Mouse (Mus musculus): Measurements from ENCODE around the gene Nucb1. TPM values are rescaled to one million over a fixed set of nuclear protein-coding genes. Genes with fewer than 3 reads are reported as not detected.
"Not testable (repeated sequence)": the region's sequence is repeated elsewhere in the genome, so short reads cannot be mapped to it uniquely, and the experiment has no call there.

The Nucb1 gene
- polyA plus RNA-seq, 1 experiment, result 447 TPM

DNA sequence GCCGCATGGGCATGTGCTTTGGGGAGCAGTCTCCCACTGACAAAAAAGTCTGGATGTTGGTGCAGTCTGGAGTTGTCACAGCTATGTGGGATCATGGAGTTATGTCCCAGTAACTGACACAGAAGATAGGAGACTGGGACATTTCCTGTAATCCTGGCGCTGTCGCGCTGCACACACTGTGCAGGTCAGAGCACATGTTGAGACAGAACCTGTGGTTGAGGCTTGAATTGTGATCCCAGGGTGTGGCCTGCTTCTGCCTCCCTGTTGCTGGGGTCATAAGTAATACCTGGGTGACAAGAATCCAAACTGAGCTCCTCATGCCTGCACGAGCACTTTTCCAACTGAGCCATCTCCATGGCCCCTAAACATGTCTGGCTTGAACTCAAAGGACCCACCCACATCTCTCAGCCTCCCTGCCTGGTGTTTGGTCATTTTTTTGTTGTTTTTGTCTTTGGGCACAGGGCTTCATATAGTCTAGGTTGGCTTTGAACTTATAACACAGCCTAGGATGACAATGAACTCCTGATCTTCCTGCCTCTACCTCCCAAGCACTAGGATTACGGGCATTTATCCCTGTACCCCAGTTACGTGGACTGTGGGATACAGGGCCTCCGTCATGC, 17.9 kb downstream of the Nucb1 start:
- H3K27ac ChIP-seq (ENCODE audit: insufficient read depth, low read length), result no peak overlapping the region
- TF ChIP-seq CTCF (IDR thresholded peaks at IDR 0.05; ENCODE audit: borderline replicate concordance, insufficient read depth, low read length) (no peak), POLR2A (IDR thresholded peaks at IDR 0.05; ENCODE audit: low read depth, low read length) (no peak)
- H3K4me1 ChIP-seq (ENCODE audit: control insufficient read depth, insufficient read depth, low read length), result peaks cover 5% of the 10 kb centered on the region; the same call in 1 of the 2 replicates
- no peak overlapping the region for H3K4me3 ChIP-seq (ENCODE audit: insufficient read depth, low read length)

GRCm38 (mm10) chr7:45491264-45491663, 18.9 kb downstream of the Nucb1 start:
- TF ChIP-seq CTCF (IDR thresholded peaks at IDR 0.05; ENCODE audit: borderline replicate concordance, insufficient read depth, low read length) (no peak), POLR2A (IDR thresholded peaks at IDR 0.05; ENCODE audit: low read depth, low read length) (no peak)
- H3K27ac ChIP-seq (ENCODE audit: insufficient read depth, low read length), result 0 out of 2 replicates have a peak overlapping the region, but pooled peaks have one; percentile 10

GRCm38 (mm10) chr7:45490822-45491221, 19.4 kb downstream of the Nucb1 start:
- no peak for TF ChIP-seq POLR2A (IDR thresholded peaks at IDR 0.05; ENCODE audit: low read depth, low read length)
- TF ChIP-seq CTCF (IDR thresholded peaks at IDR 0.05; ENCODE audit: borderline replicate concordance, insufficient read depth, low read length), result no peak
- Histone ChIP-seq H3K4me3 (ENCODE audit: insufficient read depth, low read length) (no peak overlapping the region), H3K27ac (ENCODE audit: insufficient read depth, low read length) (0 out of 2 replicates have a peak overlapping the region, but pooled peaks have one; percentile 10), H3K4me1 (ENCODE audit: control insufficient read depth, insufficient read depth, low read length) (peaks cover 5% of the 10 kb centered on the region; the same call in 1 of the 2 replicates)

More at GRCm38 (mm10) chr7:45491264-45491663, 18.9 kb downstream of the Nucb1 start:
- Histone ChIP-seq H3K4me1 (ENCODE audit: control insufficient read depth, insufficient read depth, low read length) (peaks cover 5% of the 10 kb centered on the region; the same call in 1 of the 2 replicates), H3K4me3 (ENCODE audit: insufficient read depth, low read length) (no peak overlapping the region)

GRCm38 (mm10) chr7:45489578-45489977, 20.6 kb downstream of the Nucb1 start:
- H3K27ac ChIP-seq (ENCODE audit: insufficient read depth, low read length), result no peak overlapping the region

DNA sequence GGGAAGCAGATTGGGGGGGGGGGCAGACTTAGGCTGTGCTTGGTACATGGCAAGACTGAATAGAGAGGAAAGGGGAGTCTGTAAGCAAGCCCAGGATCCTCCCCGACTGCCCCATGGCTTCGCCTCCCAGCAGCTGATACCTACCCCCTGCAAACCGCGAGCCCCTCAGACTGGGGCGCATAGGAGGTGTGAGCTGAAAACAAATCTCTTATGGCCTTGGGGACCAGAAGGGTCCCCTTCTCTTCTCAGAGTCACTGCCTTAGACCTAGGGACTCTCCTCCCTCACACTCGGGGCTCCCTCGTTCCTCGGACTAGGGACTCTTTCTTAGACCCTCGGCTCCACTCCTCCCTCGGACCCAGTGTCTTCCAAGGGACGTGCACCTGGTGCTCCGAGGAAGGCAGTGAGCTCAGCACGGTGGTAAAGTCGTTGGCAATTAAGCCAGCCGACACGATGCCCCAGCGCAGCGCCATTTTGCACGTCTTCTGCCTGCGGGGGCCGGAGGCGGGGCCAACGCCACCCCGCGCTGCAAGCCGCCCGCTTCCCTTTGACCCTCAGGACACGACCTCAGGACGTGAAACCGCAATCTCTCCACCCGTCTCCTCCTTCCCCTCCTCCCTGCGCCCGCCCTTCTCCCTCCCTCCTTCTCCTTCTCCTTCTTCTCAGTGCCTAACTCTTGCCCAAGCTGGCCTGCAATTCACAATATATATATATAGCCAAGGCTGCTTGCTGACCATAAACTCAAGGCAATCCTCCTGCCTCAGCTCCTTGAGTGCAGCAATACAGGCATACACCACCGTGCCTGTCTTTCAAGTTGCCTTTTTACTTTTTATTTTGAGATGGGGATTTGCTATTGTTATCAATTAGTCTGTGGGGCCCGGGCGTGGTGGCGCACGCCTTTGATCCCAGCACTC, 21.7 kb downstream of the Nucb1 start, which contains the start of gene Dhdh:
TSS of gene Dhdh (minus strand) at position 513 of the 912 bp plus-strand sequence.
- peak; percentile 51; the same call in 1 of the 2 replicates for TF ChIP-seq POLR2A (IDR thresholded peaks at IDR 0.05; ENCODE audit: low read depth, low read length)
- no peak for TF ChIP-seq CTCF (IDR thresholded peaks at IDR 0.05; ENCODE audit: borderline replicate concordance, insufficient read depth, low read length)
- Histone ChIP-seq H3K4me1 (ENCODE audit: control insufficient read depth, insufficient read depth, low read length) (peaks cover 5% of the 10 kb centered on the region; the same call in 1 of the 2 replicates), H3K4me3 (ENCODE audit: insufficient read depth, low read length) (0 out of 2 replicates have a peak within 1 kb of the TSS, but pooled peaks have one; percentile 3), H3K27ac (ENCODE audit: insufficient read depth, low read length) (no peak within 1 kb of the TSS)

More at GRCm38 (mm10) chr7:45489578-45489977, 20.6 kb downstream of the Nucb1 start:
- Histone ChIP-seq H3K4me1 (ENCODE audit: control insufficient read depth, insufficient read depth, low read length) (peaks cover 5% of the 10 kb centered on the region; the same call in 1 of the 2 replicates), H3K4me3 (ENCODE audit: insufficient read depth, low read length) (no peak overlapping the region)
- TF ChIP-seq POLR2A (IDR thresholded peaks at IDR 0.05; ENCODE audit: low read depth, low read length), result no peak
- no peak for TF ChIP-seq CTCF (IDR thresholded peaks at IDR 0.05; ENCODE audit: borderline replicate concordance, insufficient read depth, low read length)

DNA sequence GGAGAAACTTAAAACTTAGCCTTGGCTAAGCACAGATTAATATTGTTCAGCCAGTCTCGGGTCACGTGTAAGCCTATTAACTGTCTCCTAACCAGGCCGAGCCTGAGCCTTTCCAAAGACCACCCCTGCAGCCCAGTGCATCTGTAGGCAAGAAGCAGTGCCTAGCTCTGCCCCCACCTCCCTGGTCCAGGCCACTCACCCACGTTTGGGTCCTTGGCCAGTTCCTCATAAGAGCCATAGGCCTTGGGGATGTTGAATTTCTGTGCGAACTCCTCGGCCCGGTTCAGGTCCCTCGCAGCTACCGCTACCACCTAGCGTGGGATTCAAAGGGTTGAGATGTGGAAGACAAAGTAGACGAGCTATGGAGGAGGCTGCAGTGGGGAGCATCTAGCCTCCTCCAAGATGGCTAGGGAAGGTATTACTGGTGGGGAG, 22.3 kb downstream of the Nucb1 start:
- H3K27ac ChIP-seq (ENCODE audit: insufficient read depth, low read length), result no peak overlapping the region
- no peak overlapping the region for H3K4me3 ChIP-seq (ENCODE audit: insufficient read depth, low read length)
- no peak for TF ChIP-seq POLR2A (IDR thresholded peaks at IDR 0.05; ENCODE audit: low read depth, low read length)
- H3K4me1 ChIP-seq (ENCODE audit: control insufficient read depth, insufficient read depth, low read length), result peaks cover 5% of the 10 kb centered on the region; the same call in 1 of the 2 replicates

GRCm38 (mm10) chr7:45486761-45487415, 23.3 kb downstream of the Nucb1 start, which contains the start of gene Gm45808:
Gene Gm45808, minus strand, starts transcription at chr7:45486811.
- no peak for TF ChIP-seq POLR2A (IDR thresholded peaks at IDR 0.05; ENCODE audit: low read depth, low read length)
- TF ChIP-seq CTCF (IDR thresholded peaks at IDR 0.05; ENCODE audit: borderline replicate concordance, insufficient read depth, low read length), result no peak
- H3K4me3 ChIP-seq (ENCODE audit: insufficient read depth, low read length), result no peak within 1 kb of the TSS
- H3K27ac ChIP-seq (ENCODE audit: insufficient read depth, low read length), result no peak within 1 kb of the TSS
- peaks cover 5% of the 10 kb centered on the region; the same call in 1 of the 2 replicates for H3K4me1 ChIP-seq (ENCODE audit: control insufficient read depth, insufficient read depth, low read length)

GRCm38 (mm10) chr7:45486158-45486557, 24.0 kb downstream of the Nucb1 start:
- no peak overlapping the region for H3K27ac ChIP-seq (ENCODE audit: insufficient read depth, low read length)
- TF ChIP-seq POLR2A (IDR thresholded peaks at IDR 0.05; ENCODE audit: low read depth, low read length) (no peak), CTCF (IDR thresholded peaks at IDR 0.05; ENCODE audit: borderline replicate concordance, insufficient read depth, low read length) (no peak)

GRCm38 (mm10) chr7:45484985-45485384, 25.2 kb downstream of the Nucb1 start:
- H3K27ac ChIP-seq (ENCODE audit: insufficient read depth, low read length); H3K4me3 ChIP-seq (ENCODE audit: insufficient read depth, low read length); H3K4me1 ChIP-seq (ENCODE audit: control insufficient read depth, insufficient read depth, low read length): not testable (repeated sequence)

More at GRCm38 (mm10) chr7:45486158-45486557, 24.0 kb downstream of the Nucb1 start:
- peaks cover 3% of the 10 kb centered on the region; the same call in 1 of the 2 replicates for H3K4me1 ChIP-seq (ENCODE audit: control insufficient read depth, insufficient read depth, low read length)
- no peak overlapping the region for H3K4me3 ChIP-seq (ENCODE audit: insufficient read depth, low read length)
